Mouse (Mus musculus) ES-Bruce4 (cell line): ENCODE results near the gene Olfr982.

Experiments used
- CTCF ChIP-seq: IDR thresholded peaks from one replicate; pipeline ENCODE4 v1.8.1; 2011; ENCODE audit warnings: low read depth, low read length
- POLR2A ChIP-seq: IDR thresholded peaks from one replicate; pipeline ENCODE4 v1.8.1; 2011; ENCODE audit warnings: low read length; ENCODE audit not compliant: insufficient read depth

DNA sequence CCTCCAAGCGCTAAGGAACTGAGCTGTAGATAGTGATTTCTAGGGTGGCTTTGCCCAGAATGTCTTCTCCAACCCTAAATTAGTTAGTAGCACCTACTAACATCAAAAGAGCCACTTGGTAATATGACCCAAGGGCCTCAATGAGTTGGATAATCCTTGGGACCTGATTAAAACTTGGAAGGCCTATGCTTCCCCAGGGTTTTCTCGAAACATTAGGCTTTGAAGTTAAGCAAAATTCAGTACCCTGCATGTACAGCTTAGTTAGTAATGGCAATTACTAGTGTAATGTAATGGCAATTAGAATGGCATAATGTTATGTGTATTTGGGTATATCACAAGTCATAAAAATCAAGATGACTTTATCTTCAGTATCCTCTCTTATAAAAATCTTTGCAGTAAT, 19.9 kb downstream of the Olfr982 start, which contains the start of gene Olfr983:
- TF ChIP-seq POLR2A (no peak), CTCF (no peak)
